Mouse (Mus musculus) limb, embryonic 10.5 days (tissue): ENCODE measurements at regions not wholly inside any gene's neighbourhood (a gene's known extent, or its start where the extent isn't known, plus 50 kb on each side); places are given as distances from the start of the nearest gene placed in this dataset.

Experiments
- DNase-seq: peaks from one replicate; pipeline ENCODE4 v3.0.0-alpha.2; 2017; ENCODE audit warnings: low spot score
- H3K27ac ChIP-seq: fragments of 300-500 bp; sonication (generic); 2 replicates; pipeline ENCODE4 v1.5.1; 2016; ENCODE audit warnings: mild to moderate bottlenecking
- H3K27me3 ChIP-seq: fragments of 300-500 bp; sonication (generic); 2 replicates; pipeline ENCODE4 v1.6.1; 2016; ENCODE audit warnings: low read depth, mild to moderate bottlenecking; ENCODE audit not compliant: poor library complexity, severe bottlenecking
- H3K36me3 ChIP-seq: fragments of 300-500 bp; sonication (generic); 2 replicates; pipeline ENCODE4 v1.6.1; 2016; ENCODE audit warnings: mild to moderate bottlenecking, moderate library complexity
- H3K4me1 ChIP-seq: fragments of 300-500 bp; sonication (generic); 2 replicates; pipeline ENCODE4 v1.6.1; 2016
- H3K4me3 ChIP-seq: fragments of 300-500 bp; sonication (generic); 2 replicates; pipeline ENCODE4 v1.5.1; 2016; ENCODE audit warnings: mild to moderate bottlenecking, moderate library complexity
- H3K9me3 ChIP-seq: fragments of 300-500 bp; sonication (generic); replicated peaks from 2 replicates; pipeline ENCODE4 v1.6.1; 2016; ENCODE audit warnings: mild to moderate bottlenecking
- WGBS: fragments of 180-500 bp; shearing (Covaris S2); methylation state at CpG from one replicate; pipeline ENCODE4 v1.1.7; 2016; 5-methylcytosine and 5-hydroxymethylcytosine counted together

DNA sequence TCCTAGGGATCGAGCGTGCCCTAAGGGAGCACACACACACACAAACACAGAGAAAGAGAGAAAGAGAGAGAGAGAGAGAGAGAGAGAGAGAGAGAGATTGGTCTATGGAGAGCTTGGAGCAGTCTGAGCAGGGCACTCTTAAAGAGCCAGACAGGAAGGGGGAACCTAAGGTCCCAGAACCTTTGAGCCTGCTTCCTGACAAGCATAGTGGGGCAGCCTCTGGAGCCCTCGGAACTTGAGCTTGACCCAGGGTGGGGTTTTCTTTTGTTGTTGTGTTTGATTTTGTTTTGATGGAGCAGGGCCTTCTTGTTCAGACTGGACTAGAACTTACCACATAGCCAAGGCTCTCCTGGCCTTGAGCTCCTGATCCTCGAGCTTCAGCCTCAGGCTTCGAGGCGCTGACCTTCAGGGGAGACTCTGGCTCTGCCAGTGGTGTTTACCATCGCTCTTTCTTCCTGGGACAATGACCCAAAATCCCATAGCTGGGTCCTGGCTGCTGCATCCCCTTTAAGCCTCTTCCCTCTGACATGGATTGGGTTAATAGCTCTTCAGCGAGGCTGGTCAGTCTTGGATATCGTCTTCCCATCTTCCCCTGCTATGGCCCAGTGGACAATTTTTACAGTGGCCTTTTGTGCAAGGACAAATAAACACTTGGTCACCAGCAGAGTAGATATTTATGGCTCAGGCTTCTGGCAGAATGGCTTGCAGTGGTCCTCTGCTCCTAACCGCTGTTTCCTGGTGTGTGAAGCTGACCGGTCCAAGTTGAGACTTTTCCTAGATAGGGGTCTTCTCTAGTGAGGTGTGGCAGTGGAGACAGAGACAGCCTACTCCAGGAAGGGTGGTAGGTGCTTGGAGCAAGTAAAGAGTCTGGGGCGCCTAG lies 110.1 kb upstream of the Haao start:
- 55% methylated on average over 12 of the region's 12 CpGs for WGBS
- H3K27ac ChIP-seq, result peak overlapping the region; percentile 88

GRCm38 (mm10) chr17:83956821-83957565 lies 109.2 kb upstream of the Haao start:
- Histone ChIP-seq H3K27me3 (no peaks in the 10 kb centered on the region), H3K9me3 (no peaks in the 10 kb centered on the region), H3K4me1 (peaks cover 90% of the 10 kb centered on the region), H3K4me3 (no peak overlapping the region), H3K27ac (peak overlapping the region; percentile 88), H3K36me3 (no peaks in the 10 kb centered on the region)
- 19% methylated on average over 12 of the region's 12 CpGs for WGBS
- DNase-seq, result no peak

More for the DNA sequence above, 110.1 kb upstream of the Haao start:
- DNase-seq, result no peak
- peaks cover 98% of the 10 kb centered on the region for H3K4me1 ChIP-seq
- no peaks in the 10 kb centered on the region for H3K9me3 ChIP-seq
- H3K36me3 ChIP-seq, result no peaks in the 10 kb centered on the region
- H3K4me3 ChIP-seq, result no peak overlapping the region
- H3K27me3 ChIP-seq, result no peaks in the 10 kb centered on the region

GRCm38 (mm10) chr17:83955978-83956377 lies 108.2 kb upstream of the Haao start:
- H3K4me3 ChIP-seq, result no peak overlapping the region
- H3K27me3 ChIP-seq, result no peaks in the 10 kb centered on the region
- H3K36me3 ChIP-seq, result no peaks in the 10 kb centered on the region
- peak overlapping the region; percentile 88 for H3K27ac ChIP-seq
- 42% methylated on average over 5 of the region's 5 CpGs for WGBS
- DNase-seq, result no peak
- H3K9me3 ChIP-seq, result no peaks in the 10 kb centered on the region
- H3K4me1 ChIP-seq, result peaks cover 83% of the 10 kb centered on the region

GRCm38 (mm10) chr17:83955058-83955697 lies 107.4 kb upstream of the Haao start:
- Histone ChIP-seq H3K9me3 (no peaks in the 10 kb centered on the region), H3K4me3 (no peak overlapping the region), H3K27me3 (no peaks in the 10 kb centered on the region), H3K4me1 (peaks cover 83% of the 10 kb centered on the region), H3K27ac (peak overlapping the region; percentile 88), H3K36me3 (no peaks in the 10 kb centered on the region)
- DNase-seq, result no peak
- WGBS, result 70% methylated on average over 10 of the region's 10 CpGs

- peak overlapping the region; percentile 88 for H3K27ac ChIP-seq
- H3K9me3 ChIP-seq, result no peaks in the 10 kb centered on the region
- no peaks in the 10 kb centered on the region for H3K36me3 ChIP-seq
- DNase-seq, result no peak
- no peaks in the 10 kb centered on the region for H3K27me3 ChIP-seq
- WGBS, result 35% methylated on average over 16 of the region's 16 CpGs
- H3K4me3 ChIP-seq, result no peak overlapping the region
- H3K4me1 ChIP-seq, result peaks cover 83% of the 10 kb centered on the region
Observed at GRCm38 (mm10) chr17:83954291-83955057, 106.7 kb upstream of the Haao start.

- no peaks in the 10 kb centered on the region for H3K36me3 ChIP-seq
- WGBS, result 64% methylated on average over 7 of the region's 7 CpGs
- no peaks in the 10 kb centered on the region for H3K9me3 ChIP-seq
- peak overlapping the region; percentile 88 for H3K27ac ChIP-seq
- no peak for DNase-seq
- peaks cover 75% of the 10 kb centered on the region for H3K4me1 ChIP-seq
- no peaks in the 10 kb centered on the region for H3K27me3 ChIP-seq
- no peak overlapping the region for H3K4me3 ChIP-seq
Observed at GRCm38 (mm10) chr17:83953656-83954055, 105.9 kb upstream of the Haao start.

- no peaks in the 10 kb centered on the region for H3K27me3 ChIP-seq
- 0 out of 2 replicates have a peak, but pooled peaks cover 2% of the 10 kb centered on the region for H3K36me3 ChIP-seq
- H3K9me3 ChIP-seq, result no peaks in the 10 kb centered on the region
- H3K27ac ChIP-seq, result peak overlapping the region; percentile 67
- no peak overlapping the region for H3K4me3 ChIP-seq
- DNase-seq, result no peak
- WGBS, result 18% methylated on average over 4 of the region's 4 CpGs
- peaks cover 30% of the 10 kb centered on the region for H3K4me1 ChIP-seq
Observed at GRCm38 (mm10) chr17:83946718-83947117, 99.0 kb upstream of the Haao start.

- Histone ChIP-seq H3K4me3 (peak overlapping the region; percentile 11), H3K27me3 (no peaks in the 10 kb centered on the region), H3K4me1 (peaks cover 66% of the 10 kb centered on the region), H3K36me3 (0 out of 2 replicates have a peak, but pooled peaks cover 2% of the 10 kb centered on the region), H3K9me3 (no peaks in the 10 kb centered on the region), H3K27ac (peak overlapping the region; percentile 91)
- DNase-seq, result no peak
- WGBS, result 82% methylated on average over 10 of the region's 10 CpGs
Observed at GRCm38 (mm10) chr17:83939344-83939743, 91.6 kb upstream of the Haao start.

GRCm38 (mm10) chr17:83938671-83939244 lies 91.0 kb upstream of the Haao start:
- Histone ChIP-seq H3K36me3 (0 out of 2 replicates have a peak, but pooled peaks cover under 1% of the 10 kb centered on the region), H3K27me3 (no peaks in the 10 kb centered on the region), H3K4me3 (peak overlapping the region; percentile 11; the same call in 1 of the 2 replicates), H3K9me3 (no peaks in the 10 kb centered on the region), H3K4me1 (peaks cover 72% of the 10 kb centered on the region), H3K27ac (peak overlapping the region; percentile 91)
- 29% methylated on average over 11 of the region's 11 CpGs for WGBS
- peak; percentile 73 for DNase-seq

DNA sequence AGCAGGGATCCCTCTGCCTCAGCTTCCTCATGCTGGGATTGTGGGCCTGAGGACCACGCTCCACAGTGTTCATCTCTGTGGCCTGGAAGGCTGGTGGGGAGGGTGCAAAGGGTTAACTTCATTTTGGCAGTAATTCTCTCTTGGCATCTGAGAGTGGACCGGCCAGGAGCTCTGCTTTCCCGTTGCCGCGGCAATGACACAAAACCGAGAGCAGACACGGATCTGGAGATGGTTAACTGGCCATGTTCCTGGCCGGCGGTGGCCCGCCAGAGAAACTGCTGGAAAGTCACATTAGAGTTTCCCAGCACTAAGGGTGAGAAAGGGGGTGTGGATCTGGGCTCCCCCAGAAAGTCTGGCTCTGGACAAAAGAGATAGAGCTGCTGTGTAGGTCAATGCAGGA lies 89.8 kb upstream of the Haao start:
- peak; percentile 71 for DNase-seq
- peak overlapping the region; percentile 91 for H3K27ac ChIP-seq
- H3K27me3 ChIP-seq, result no peaks in the 10 kb centered on the region
- H3K9me3 ChIP-seq, result no peaks in the 10 kb centered on the region
- peaks cover 82% of the 10 kb centered on the region for H3K4me1 ChIP-seq
- H3K36me3 ChIP-seq, result no peaks in the 10 kb centered on the region
- 13% methylated on average over 10 of the region's 10 CpGs for WGBS
- no peak overlapping the region for H3K4me3 ChIP-seq

GRCm38 (mm10) chr17:83936677-83937076 lies 88.9 kb upstream of the Haao start:
- DNase-seq, result no peak
- 40% methylated on average over 9 of the region's 9 CpGs for WGBS
- no peaks in the 10 kb centered on the region for H3K9me3 ChIP-seq
- H3K4me1 ChIP-seq, result peaks cover 79% of the 10 kb centered on the region
- no peaks in the 10 kb centered on the region for H3K27me3 ChIP-seq
- no peaks in the 10 kb centered on the region for H3K36me3 ChIP-seq
- no peak overlapping the region for H3K4me3 ChIP-seq
- peak overlapping the region; percentile 91 for H3K27ac ChIP-seq

- Histone ChIP-seq H3K36me3 (no peaks in the 10 kb centered on the region), H3K9me3 (no peaks in the 10 kb centered on the region), H3K4me1 (peaks cover 79% of the 10 kb centered on the region), H3K4me3 (no peak overlapping the region), H3K27me3 (no peaks in the 10 kb centered on the region), H3K27ac (peak overlapping the region; percentile 91)
- no peak for DNase-seq
- WGBS, result 70% methylated on average over 1 of the region's 1 CpGs
Observed at GRCm38 (mm10) chr17:83935969-83936368, 88.2 kb upstream of the Haao start.
